Mouse (Mus musculus) liver, embryonic 14.5 days (tissue): ENCODE measurements at regions not wholly inside any gene's neighbourhood (a gene's known extent, or its start where the extent isn't known, plus 50 kb on each side); places are given as distances from the start of the nearest gene placed in this dataset.

Experiments used
- ATAC-seq: fragments of 200-750 bp; cut with Nextera tagmentation; 2 replicates; pipeline ENCODE4 v1.8.0; 2017; ENCODE audit warnings: moderate number of reproducible peaks, mild to moderate bottlenecking, moderate library complexity; ENCODE audit not compliant: insufficient read depth
- DNase-seq, 3 experiments: peaks; one replicate each; pipeline ENCODE4 v3.0.0-alpha.2; 2012 to 2013; ENCODE audit warnings: low read depth in 3 of 3, low spot score in 3 of 3
- H3K27ac ChIP-seq: fragments of 300-500 bp; sonication (generic); 2 replicates; pipeline ENCODE4 v1.5.1; 2014; ENCODE audit warnings: moderate library complexity, mild to moderate bottlenecking, control low read depth, inconsistent platforms
- H3K27me3 ChIP-seq: fragments of 300-500 bp; sonication (generic); 2 replicates; pipeline ENCODE4 v1.6.1; 2014; ENCODE audit warnings: mild to moderate bottlenecking, low read length, moderate library complexity; ENCODE audit not compliant: control insufficient read depth, insufficient read depth
- H3K36me3 ChIP-seq: fragments of 300-500 bp; sonication (generic); replicated peaks from 2 replicates; pipeline ENCODE4 v1.6.1; 2014; ENCODE audit warnings: low read depth; ENCODE audit not compliant: control insufficient read depth, insufficient read depth
- H3K4me1 ChIP-seq, 2 experiments: fragments of 200-500 bp in 1 of 2; fragments of 300-500 bp in 1 of 2; sonication (generic) in 1 of 2; replicated peaks; 2 replicates each; pipeline ENCODE4 v1.6.1; 2012 to 2014; ENCODE audit warnings: antibody characterized with exemption in 1 of 2, inconsistent platforms in 1 of 2, low read length in 1 of 2; ENCODE audit not compliant: control insufficient read depth in 2 of 2, insufficient read depth in 2 of 2
- H3K4me2 ChIP-seq: fragments of 300-500 bp; sonication (generic); 2 replicates; pipeline ENCODE4 v1.6.1; 2014; ENCODE audit warnings: low read depth, mild to moderate bottlenecking, control low read depth, moderate library complexity
- H3K4me3 ChIP-seq, 2 experiments: fragments of 200-500 bp in 1 of 2; fragments of 300-500 bp in 1 of 2; sonication (generic) in 1 of 2; 2 replicates each; pipeline ENCODE4 v1.5.1; 2012 to 2014; ENCODE audit warnings: low read depth in 2 of 2, low read length in 2 of 2, mild to moderate bottlenecking in 2 of 2, control low read depth in 1 of 2, inconsistent platforms in 1 of 2, moderate library complexity in 1 of 2; ENCODE audit not compliant: insufficient read depth in 1 of 2
- H3K9ac ChIP-seq: fragments of 300-500 bp; sonication (generic); replicated peaks from 2 replicates; pipeline ENCODE4 v1.6.1; 2014; ENCODE audit warnings: mild to moderate bottlenecking, control low read depth, moderate library complexity
- H3K9me3 ChIP-seq: fragments of 300-500 bp; sonication (generic); 2 replicates; pipeline ENCODE4 v1.6.1; 2016; ENCODE audit warnings: low read length, mixed read lengths; ENCODE audit not compliant: control insufficient read depth
- CTCF ChIP-seq: IDR thresholded peaks from 2 replicates; pipeline ENCODE4 v1.5.1; 2016; ENCODE audit warnings: antibody characterized with exemption, low read depth, control low read depth
- EP300 ChIP-seq: IDR thresholded peaks from 2 replicates; pipeline ENCODE4 v1.6.1; 2016; ENCODE audit warnings: antibody characterized with exemption, low read depth
- WGBS: fragments of 180-500 bp; shearing (Covaris S2); extraction: QIAGEN DNeasy Blood & Tissue Kit; methylation state at CpG from one replicate; pipeline ENCODE4 v1.1.7; 2014; ENCODE audit not compliant: insufficient replicate concordance; 5-methylcytosine and 5-hydroxymethylcytosine counted together

DNA sequence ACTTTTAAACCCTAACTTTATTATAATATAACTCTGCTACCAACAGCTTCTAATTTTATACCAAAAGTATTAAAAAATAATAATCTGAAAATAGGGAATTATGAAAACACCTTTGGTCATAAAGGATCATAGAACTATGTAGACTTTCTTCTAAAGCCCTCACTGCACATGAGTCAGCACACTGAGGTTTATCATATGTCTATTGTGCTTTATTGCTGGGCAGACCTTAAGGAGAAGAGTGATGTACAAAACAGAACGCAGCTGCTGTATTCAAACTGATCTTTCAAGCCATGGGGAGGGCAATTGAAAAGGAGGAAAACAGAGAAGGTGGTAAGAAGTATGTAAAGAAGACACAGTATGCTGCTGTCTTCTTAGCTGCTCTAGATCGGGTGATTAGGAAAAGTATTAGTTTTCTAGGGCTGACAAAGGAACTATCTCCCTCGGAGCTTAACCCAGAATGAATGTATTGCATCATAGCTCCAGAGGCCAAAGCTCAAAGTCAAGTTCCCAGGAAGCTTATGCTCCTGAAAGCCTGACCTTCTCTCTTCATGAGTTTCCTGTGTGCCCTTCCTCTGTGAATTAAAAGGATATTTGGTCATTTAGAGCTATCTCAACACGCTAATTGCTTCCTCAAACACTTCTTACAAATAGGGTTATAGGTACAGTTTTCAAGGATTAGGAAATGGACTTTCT is 103.5 kb downstream of the Spry2 start:
- Histone ChIP-seq H3K4me1 (no peaks in the 10 kb centered on the region), H3K36me3 (no peaks in the 10 kb centered on the region), H3K9me3 (no peaks in the 10 kb centered on the region), H3K27me3 (no peaks in the 10 kb centered on the region), H3K27ac (no peak overlapping the region), H3K4me2 (no peak overlapping the region), H3K9ac (no peak overlapping the region), H3K4me3 (no peak overlapping the region)
- 40% methylated on average over 4 of the region's 4 CpGs for WGBS
- DNase-seq (peak in 1 of 3 experiments; percentile 16), ATAC-seq (no peak)
- no peak for TF ChIP-seq EP300
- TF ChIP-seq CTCF = no peak

GRCm38 (mm10) chr14:105790441-105790840 is 106.2 kb downstream of the Spry2 start:
- H3K36me3 ChIP-seq = no peaks in the 10 kb centered on the region
- TF ChIP-seq EP300 (no peak), CTCF (no peak)
- no peaks in the 10 kb centered on the region for H3K9me3 ChIP-seq
- DNase-seq (no peak), ATAC-seq (no peak)
- H3K4me3 ChIP-seq = no peak overlapping the region
- H3K9ac ChIP-seq = no peak overlapping the region
- no peaks in the 10 kb centered on the region for H3K4me1 ChIP-seq
- no peak overlapping the region for H3K4me2 ChIP-seq
- WGBS = 73% methylated on average over 4 of the region's 4 CpGs
- H3K27me3 ChIP-seq = no peaks in the 10 kb centered on the region
- H3K27ac ChIP-seq = no peak overlapping the region

DNA sequence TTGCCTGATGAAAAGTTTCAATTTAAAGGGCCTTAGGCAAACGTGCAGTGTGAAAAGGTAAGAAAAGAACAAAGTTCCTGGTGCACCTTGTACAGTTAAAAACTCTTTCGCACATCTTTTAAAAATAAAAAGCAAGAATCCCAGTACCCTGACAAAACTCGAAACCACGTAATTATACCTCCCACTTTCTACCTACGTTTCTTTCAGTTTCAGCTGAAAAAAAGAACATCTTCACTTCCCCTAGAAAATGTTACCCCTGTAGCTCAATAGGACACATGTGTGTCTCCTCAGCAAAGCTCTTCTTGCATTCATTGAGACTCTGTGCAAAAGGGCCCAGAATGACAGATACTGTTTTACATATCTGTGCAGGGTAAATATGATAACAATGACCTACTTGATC is 113.2 kb downstream of the Spry2 start:
- no peak for ATAC-seq
- Histone ChIP-seq H3K27me3 (no peaks in the 10 kb centered on the region), H3K9ac (no peak overlapping the region), H3K4me3 (no peak overlapping the region), H3K36me3 (no peaks in the 10 kb centered on the region), H3K27ac (no peak overlapping the region), H3K9me3 (no peaks in the 10 kb centered on the region), H3K4me1 (no peaks in the 10 kb centered on the region), H3K4me2 (no peak overlapping the region)
- no peak for DNase-seq
- TF ChIP-seq EP300 (no peak), CTCF (no peak)
- WGBS = 60% methylated on average over 5 of the region's 5 CpGs

DNA sequence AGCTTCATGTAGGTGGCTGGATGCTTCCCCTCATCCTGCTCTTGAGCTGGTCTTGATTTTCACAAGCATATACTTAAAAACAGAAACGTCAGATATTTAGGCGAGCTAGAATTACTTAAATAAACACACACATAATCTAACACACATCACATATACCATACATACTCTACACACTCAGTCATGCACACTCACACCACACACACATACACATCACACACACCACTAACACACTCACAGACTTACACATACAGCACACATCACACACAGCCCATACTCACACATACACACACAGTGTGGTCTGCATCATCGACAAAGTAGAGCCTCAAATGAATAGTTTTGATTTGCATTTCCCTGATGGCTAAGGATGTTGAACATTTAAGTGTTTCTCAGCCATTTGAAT is 116.9 kb downstream of the Spry2 start:
- Histone ChIP-seq H3K4me2 (no peak overlapping the region), H3K4me1 (no peaks in the 10 kb centered on the region), H3K27ac (no peak overlapping the region), H3K9me3 (no peaks in the 10 kb centered on the region), H3K36me3 (no peaks in the 10 kb centered on the region), H3K9ac (no peak overlapping the region), H3K27me3 (no peaks in the 10 kb centered on the region), H3K4me3 (no peak overlapping the region)
- 60% methylated on average over 3 of the region's 3 CpGs for WGBS
- DNase-seq (no peak), ATAC-seq (no peak)
- TF ChIP-seq CTCF (no peak), EP300 (no peak)

DNA sequence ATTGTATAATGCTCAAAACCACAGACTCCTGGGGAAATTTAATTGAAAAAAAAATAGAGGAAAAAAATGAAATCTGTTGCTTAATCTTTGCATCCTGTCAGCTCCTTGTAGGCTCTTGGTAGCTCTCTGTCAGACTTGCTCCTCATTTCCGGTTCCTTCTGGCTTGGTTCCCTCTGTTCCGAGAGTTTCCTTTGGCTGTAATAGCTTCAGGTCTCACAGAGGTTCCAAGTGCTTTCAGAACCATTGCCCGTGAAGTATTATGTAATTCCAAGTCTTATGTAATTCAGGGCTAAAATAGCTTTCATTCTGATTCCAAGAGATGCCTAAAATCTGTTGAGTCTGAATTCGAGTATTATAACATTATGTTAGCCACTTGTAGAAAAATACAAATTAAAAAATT is 117.3 kb downstream of the Spry2 start:
- Histone ChIP-seq H3K27me3 (no peaks in the 10 kb centered on the region), H3K27ac (no peak overlapping the region), H3K9ac (no peak overlapping the region), H3K4me3 (no peak overlapping the region), H3K36me3 (no peaks in the 10 kb centered on the region), H3K4me1 (no peaks in the 10 kb centered on the region), H3K4me2 (no peak overlapping the region), H3K9me3 (no peaks in the 10 kb centered on the region)
- TF ChIP-seq EP300 = no peak
- no peak for TF ChIP-seq CTCF
- ATAC-seq = no peak
- no peak for DNase-seq
- WGBS = 35% methylated on average over 4 of the region's 4 CpGs
